Mouse (Mus musculus) left cerebral cortex, adult 9 months (tissue): ENCODE data around the gene Drp2.
A peak's percentile ranks its signal among the peaks of the same experiment; 100 is the strongest.

Source experiments
- DNase-seq, 2 experiments: peaks; one replicate each; pipeline ENCODE4 v3.0.0; 2022; ENCODE audit warnings: low spot score in 2 of 2

Drp2 gene

DNA sequence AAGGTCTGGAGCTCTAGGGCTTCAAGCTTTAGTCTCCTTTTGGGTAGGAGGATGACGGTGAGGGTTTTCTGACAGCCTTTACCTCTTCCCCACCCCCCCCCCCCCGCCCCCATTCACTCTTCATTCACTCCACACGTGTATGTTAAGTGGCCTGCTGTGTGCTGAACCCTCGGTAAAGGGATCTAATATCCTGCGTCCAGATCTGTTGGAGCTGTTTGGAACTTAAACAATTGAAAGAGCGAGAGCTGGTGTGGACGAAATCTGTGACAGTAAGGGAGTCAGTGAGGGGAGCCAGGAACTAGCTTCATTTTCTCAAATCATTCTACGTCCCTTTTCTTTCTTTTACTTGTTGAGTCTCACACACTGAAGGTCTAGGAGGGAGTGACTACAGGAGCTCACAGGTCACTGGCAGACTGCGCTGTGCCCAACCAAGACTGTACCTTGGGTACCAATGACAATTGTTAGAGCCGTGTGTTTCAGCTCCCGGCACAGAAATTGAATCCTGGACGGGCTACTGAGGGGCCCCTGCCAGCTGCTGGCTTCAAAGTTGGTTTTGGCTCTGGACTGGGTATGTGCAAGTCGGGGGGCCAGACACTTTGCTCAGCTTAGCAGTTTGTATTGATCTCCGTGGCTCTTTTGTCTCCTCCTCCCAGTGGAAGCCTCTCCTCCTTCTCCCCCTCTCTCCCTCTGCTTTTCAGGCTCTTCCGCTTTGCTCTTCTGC lies at the start of gene Drp2:
Gene Drp2, plus strand, starts transcription at position 689 of the 721 bp plus-strand sequence.
- DNase-seq = no peak

DNA sequence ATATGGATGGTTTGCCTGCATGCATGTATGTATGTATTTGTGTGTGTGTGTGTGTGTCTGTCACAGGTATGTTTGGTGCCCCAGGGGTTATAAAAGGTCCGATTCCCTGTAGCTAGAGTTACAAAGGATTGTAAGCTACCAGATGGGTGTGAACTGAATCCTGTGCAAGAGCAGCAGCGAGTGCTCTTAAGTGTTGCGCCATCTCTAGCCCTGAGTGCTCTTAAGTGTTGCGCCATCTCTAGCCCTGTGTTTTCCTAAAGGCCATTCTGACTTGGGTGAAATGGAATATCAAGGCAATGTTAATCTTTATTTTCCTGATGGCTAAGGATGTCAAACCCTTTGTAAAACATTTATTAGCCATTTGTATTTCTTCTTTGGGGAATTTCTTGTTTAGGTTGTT lies 45.0 kb upstream of the Drp2 start:
- DNase-seq = no peak

DNA sequence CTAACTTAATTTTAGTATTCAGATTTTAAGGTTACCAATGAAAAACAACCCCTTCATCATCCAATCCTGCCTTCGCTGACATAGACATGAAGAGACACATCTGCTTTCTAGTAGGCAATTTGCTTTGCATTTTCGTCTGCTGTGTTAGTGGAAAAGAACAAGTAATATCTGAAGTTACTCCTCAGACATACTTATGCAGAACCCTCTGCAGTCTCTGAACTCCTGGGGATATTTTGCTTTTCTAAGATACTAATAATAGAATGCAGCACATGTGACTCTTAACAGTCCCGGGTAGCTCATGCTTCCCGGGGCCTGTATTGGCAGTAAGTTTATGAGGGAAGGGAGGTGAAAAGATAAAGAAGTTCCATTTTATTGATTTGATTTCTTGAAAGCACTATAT lies 42.2 kb upstream of the Drp2 start:
- DNase-seq = no peak

DNA sequence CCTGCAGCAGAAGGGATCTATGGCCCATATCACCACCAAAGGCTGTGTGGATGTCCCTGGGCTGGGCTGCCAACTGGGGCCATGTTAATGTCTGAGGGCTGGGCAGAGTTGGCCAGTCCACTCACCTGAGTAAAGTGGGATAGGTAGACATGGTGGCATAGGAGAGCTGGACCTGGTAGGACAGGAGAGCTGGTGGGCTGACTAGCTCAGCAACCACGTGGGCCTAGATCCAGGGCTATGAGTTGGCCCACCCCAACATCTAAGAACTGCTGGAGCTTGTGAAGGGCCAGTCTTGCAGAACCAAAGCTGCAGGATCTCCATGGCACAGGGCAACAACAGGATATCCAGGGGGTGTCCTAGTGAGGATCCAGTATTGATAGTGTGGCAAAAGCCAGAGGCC lies 38.9 kb upstream of the Drp2 start:
- no peak for DNase-seq

DNA sequence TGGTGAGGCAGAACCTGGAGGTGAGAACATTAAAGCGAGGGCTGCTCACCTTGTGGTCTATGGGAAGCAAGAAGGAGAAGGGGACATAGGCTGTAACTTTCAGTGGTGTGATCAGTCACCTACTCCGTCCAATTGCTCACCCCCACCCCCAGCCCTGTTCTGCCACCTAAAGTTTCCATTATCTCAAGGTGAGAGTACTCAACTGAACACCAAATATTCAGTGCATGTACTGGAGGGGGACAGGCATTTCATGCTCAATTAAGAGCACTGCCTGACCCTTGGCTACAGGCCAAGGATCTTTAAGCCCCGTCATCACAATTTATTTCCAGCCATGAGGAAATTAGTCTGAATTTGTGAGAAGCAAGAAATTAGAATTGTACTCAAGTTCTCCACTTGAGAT lies 37.8 kb upstream of the Drp2 start:
- no peak for DNase-seq

DNA sequence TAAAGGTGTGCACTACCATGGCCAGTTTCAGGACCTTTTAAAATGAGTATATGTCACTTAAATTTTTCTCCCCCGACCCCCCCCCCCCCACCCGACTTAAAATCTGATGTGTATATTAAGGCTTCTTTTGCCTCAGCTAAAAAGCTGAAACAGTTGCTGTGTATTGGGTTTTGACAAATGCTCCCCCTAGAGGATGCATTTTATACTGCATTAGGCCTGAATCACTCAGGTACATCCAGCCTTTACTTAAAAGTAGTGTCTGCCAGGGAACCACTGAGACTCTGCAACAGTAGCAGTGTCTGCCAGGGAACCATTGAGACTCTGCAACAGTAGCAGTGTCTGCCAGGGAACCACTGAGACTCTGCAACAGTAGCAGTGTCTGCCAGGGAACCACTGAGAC lies 33.1 kb upstream of the Drp2 start:
- DNase-seq = no peak

DNA sequence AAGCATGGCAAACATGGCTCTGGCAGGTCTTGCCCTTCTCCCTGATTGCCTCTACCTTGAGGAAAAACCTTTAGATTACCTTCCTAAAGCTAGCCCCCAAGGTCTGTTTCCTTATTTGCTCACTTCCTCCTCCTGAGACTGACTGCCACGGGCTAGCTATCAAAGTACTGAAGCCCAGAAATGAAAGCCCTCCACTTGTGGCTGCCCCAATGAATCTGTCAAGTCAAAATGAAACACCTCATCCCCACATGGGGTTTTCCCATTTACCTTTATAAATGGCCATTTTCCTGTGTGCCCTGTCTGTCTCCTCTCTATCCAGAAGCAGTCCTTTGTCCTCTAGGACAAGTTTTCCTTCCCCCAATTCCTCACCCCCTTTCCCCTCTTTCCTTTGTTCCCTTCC lies 30.2 kb upstream of the Drp2 start:
- no peak for DNase-seq

DNA sequence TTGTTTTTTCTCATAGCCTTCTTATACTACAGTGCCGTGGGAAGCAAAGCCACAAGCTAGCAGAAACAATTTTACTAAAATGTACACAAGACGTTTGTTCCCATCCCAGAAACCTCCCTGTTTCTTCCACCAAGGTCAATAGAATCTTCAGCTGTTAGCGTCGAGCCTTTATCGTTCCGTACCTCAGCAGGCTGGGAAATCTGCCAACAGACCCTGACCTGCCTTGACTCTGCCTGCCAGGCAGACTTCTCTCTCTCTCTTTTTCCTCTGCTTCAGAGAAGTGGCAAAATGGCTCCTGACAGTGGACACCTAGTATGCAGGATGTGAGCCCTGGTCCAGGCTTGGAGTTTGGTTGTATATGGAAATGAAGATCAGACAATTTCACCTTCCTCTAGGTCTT lies 19.5 kb upstream of the Drp2 start:
- no peak for DNase-seq

DNA sequence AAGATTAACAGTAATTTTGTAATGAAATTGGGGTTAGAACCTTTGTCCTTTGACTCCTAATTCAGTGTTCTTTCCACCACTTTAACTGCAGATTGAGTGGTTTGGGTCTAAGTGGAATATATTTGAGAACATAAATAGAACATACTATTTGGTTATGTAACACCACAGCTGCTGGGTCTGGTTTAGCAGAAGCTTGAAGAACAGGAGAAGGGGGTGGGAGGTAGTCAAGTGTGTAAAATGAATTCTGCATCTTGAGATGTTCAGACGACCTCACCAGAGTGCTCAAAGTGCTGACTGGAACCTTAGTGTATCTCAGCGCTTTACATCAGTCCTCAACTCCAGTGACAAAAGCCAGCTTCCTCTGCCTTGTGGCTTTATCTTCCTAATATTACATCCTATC lies 5.4 kb upstream of the Drp2 start:
- DNase-seq = peak in 1 of 2 experiments; percentile 31

DNA sequence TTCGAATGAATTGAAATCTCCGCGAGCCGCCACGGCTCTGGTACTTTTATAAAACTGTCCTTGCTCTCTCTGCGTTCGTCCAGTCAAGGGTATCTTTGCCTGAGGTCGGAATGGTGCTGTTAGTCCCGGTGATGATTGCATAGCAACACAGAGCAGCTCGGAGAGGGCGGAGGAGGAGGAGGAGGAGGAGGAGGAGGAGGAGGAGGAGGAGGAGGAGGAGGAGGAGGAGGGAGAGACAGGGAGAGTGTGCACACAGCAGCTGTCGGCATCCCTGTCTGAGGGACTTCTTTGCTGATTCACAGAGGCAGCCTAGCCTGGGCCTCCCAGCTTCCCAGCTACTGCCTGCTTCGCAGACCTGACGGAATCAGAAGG lies 219 bp downstream of the Drp2 start:
- peak in 1 of 2 experiments; percentile 30 for DNase-seq

DNA sequence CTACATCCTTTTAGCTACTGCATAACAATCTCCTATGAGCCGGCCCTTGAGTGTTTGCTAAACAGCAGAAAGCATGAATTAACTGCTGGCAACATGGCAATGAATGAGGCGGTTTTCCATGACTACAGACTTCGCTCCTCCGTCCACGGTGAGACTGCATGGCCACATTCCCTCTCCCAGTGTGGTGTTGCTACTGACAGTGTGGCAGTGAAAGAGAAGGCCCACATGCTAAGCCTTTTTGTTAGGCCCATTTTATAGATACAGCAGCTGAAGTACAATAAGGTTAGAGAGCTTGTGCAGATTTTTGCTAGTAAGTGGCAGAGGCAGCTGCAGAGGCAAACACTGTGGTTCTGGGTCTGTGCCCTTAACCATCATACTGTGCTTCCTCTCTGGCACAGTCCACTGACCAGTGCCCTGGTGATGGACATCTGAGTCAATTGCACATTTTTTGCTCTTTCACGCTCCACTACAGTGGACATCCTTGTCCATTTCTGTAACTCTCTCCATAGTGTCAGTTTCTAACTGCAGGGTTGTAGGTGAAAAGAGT lies 5.1 kb downstream of the Drp2 start:
- DNase-seq = no peak

DNA sequence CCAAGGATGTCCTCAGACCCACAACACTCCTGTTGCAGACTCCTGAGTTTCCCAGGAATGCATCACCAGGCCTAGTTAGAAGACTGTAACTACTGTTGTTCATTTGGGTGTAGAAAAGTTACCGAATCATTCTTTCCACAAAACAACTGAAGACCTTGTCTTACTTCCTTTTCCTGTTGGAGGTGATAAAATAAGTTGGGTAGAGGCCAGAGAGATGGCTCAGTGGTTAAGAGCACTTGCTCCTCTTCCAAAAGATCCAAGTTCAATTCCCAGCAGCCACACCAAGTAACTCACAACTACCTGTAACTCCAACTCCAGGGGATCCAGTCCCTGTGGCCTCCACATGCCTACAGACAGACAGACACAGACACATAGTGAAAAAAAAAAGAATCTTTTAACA lies 7.7 kb downstream of the Drp2 start:
- no peak for DNase-seq

DNA sequence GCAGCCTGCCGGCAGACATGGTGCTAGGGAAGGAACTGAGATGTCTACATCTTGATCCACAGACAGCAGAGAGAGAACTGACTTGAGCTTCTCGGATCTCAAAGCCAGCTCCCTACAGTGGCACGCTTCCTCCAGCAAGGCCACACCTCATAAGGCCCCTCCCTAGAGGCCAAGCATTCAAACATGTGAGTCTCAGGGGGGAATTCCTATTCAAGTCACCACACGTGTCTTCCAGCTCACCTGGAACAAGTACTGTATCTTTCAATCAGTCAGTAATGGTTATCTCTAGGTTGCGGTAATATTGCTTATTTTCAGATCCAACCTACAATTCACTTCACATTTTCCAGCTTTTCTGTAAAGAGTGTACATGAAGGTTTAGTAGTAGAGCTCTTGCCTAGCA lies 15.7 kb downstream of the Drp2 start:
- DNase-seq = no peak

DNA sequence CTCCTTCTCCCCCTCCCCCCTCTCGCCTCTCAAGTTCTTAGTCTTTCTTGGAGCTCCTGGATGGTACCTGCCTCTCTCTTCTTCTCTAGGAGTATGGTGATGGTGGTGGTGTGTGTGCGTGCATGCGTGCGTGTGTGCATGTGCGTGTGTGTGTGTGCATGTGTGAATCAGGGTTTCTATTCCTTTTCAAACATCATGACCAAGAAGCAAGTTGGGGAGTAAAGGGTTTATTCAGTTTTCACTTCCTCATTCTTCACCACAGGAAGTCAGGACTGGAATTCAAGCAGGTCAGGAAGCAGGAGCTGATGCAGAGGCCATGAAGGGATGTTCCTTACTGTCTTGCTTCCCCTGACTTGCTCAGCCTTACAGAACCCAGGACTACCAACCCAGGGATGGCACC lies 19.9 kb downstream of the Drp2 start:
- DNase-seq = no peak

DNA sequence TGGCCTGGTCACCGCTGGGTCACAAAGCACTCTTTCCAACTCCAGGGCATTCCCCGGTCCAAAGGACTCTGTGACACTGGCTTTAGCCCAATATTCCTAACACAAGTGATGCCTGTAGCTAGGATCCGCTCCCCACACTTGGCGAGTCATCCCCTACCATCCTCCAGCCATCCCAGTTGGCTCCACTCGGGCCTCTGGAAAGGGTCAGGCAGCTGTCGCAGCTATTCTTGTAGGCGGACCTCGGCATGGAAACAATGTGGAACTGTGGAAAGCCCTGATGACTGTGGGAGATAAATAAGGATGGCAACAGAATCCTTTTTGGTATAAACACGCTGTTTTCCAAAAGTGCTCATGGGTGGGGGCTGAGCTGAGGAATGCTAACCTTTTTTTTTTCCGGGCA lies 21.4 kb downstream of the Drp2 start:
- no peak for DNase-seq

DNA sequence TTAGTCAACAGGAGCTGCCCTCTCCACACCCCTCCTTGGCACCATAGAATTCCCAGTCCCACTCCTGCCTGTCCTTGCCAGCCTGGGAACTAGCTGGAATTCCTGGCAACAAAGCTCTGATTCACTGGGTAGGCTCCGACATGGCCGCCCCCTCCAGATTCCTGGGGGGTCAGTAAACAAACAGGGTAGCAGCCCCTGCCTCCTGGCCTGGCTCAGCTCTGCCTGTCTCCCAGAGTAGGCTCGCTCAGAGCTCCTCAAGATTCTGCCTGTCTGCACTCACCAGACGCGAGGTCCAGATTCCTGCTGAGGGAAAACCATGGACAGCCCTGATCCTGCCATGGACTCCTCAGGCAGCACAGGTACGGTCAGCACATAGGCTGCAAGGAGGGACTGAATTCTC lies 22.5 kb downstream of the Drp2 start:
- no peak for DNase-seq

DNA sequence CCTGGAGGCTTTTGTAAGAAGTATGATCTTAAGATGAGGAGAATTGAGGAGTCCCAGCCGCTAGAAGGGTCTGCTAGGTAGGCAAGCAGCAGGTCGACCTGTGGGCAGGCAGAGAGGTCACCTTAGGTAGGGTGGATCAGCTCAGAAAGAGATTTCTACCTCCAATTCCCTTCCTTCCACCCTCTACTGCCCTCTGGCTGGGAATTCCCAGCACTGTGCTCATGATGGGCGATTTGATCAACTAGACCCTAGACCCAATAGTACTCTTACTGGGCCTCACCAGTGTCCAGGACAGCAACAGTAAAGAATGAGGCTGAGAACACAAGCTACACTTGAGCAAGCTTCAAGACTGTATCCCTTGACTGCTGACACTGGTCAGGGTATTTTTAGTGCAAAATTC lies 23.0 kb downstream of the Drp2 start:
- DNase-seq = no peak

DNA sequence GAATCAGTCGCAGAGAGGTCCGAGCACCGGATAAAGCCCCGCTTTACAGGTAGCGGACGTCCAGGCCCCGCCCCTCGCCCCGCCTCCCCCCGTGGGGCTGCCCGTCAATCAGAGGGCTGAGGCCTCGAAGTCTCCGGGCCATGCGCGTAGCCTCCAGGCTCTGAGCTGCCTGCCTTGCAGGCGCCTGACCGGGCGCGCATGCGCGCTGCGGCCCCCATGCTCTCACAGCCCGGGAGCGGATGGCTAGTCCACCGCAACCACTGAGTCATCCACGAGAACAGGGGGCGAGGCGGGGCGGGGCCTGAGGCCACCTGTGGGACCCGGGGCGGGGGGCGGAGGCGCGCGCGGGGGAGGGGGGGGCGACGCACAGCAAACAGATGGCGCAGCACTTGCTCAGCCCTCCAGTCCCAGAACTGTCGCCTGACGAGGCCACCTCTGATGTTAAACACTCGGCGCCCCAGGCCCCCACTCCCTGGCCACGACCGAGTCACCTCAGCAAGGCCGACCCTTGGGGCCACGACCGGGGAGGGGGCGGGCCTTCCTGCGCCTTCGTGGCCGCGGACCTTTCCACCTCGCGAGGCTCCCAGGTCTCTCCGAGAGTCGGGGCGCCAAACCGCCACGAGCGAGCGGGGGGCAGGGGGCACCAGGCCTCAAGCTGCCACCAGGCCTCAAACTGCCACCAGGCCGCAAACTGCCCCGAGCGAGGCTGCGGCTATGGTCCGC lies 70.8 kb downstream of the Drp2 start:
- DNase-seq = no peak

DNA sequence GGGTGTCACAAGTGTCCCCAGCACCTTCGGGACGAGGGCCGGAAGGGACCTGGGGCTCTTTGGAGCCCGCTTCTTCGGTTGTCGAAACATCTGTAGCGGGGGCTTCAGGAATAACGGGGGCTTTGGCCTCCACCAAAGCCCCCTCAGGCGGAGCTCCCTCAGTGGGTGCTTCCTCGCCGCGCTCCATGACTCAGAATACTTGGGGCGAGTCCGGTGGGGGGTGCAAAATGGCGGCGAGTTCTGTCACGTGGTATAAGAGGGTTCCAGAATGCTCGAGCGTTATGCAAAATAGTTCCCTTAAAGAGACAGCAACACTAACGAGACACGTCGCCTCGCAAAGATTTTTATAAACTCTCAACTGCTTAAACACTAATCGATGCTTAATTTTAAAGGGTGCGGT lies 71.9 kb downstream of the Drp2 start, which contains the start of gene Taf7l:
Gene Taf7l, minus strand, starts transcription at position 201 of the 400 bp plus-strand sequence.
- DNase-seq = no peak

DNA sequence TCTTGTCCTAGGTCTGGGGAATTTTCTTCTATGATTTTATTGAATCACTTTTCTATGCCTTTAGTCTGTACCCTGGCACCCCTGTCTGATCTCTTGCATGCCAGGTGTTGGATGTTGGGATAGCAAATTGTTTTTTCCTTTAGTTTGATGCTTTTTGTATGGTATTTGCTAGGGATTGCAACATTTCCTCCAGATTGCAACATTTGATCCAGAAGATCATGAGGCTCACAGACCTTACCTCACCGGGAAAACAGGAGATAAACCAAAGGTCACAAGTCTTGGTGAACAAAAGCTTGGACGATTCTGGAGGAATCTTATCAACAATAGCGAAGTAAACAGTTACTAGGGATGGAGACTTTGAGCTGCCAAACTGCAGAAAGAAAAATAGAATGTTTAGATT lies 77.4 kb downstream of the Drp2 start:
- DNase-seq = no peak

DNA sequence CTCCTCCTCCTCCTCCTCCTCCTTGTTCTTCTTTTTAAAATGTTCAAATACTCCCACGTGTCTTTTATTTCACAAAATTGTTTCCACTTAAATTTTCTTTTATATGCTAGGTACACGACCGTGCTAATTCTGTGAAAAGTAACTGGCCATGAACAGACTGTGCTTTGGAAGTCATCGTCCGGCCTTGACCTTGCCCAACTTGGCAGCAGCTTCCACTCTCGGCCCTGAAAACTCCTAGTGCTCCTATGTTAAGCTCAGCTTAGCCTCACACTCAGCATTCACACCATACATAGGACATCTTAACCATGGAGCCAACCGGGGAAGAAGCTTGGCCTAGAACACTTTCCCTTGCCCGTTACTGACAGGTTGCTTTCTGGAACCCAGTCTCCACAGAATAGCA lies 96.3 kb downstream of the Drp2 start:
- no peak for DNase-seq
